Mouse (Mus musculus) heart, postnatal 10 days (tissue): ENCODE measurements around the gene Pmfbp1. TPM values are rescaled to one million over a fixed set of nuclear protein-coding genes. Genes with fewer than 3 reads are reported as not detected.
"Not testable (repeated sequence)": the region's sequence is repeated elsewhere in the genome, so short reads cannot be mapped to it uniquely, and the experiment has no call there.

Experiments
- DNase-seq, 2 experiments: peaks; one replicate each; pipeline ENCODE4 v3.0.0; 2021
- intact Hi-C: fragments of 180-260 bp; cut with DNase I; formaldehyde crosslinking; loops from one replicate; pipeline ENCODE4 v1.15.1; 2025
- total RNA-seq, 2 experiments: library from RNA; stranded (reverse); gene quantifications; 2 replicates each; pipeline ENCODE4 v1.2.3; 2021

Pmfbp1 gene
- total RNA-seq, result not detected

- DNase-seq, result no peak
- intact Hi-C loops, result no loop called here
Observed at GRCm38 (mm10) chr8:109493727-109494126, at the start of gene Pmfbp1. Pmfbp1 (plus strand) TSS chr8:109494027.

GRCm38 (mm10) chr8:109446896-109447295, 46.9 kb upstream of the Pmfbp1 start:
- DNase-seq, result not testable (repeated sequence)

GRCm38 (mm10) chr8:109451000-109451399, 42.8 kb upstream of the Pmfbp1 start:
- intact Hi-C loops, result no loop called here
- DNase-seq, result no peak

More at GRCm38 (mm10) chr8:109446896-109447295, 46.9 kb upstream of the Pmfbp1 start:
- intact Hi-C loops, result not testable (repeated sequence)

GRCm38 (mm10) chr8:109455113-109455512, 38.7 kb upstream of the Pmfbp1 start:
- peak; percentile 20 to 47 for DNase-seq
- intact Hi-C loops, result no loop called here

GRCm38 (mm10) chr8:109457387-109457786, 36.4 kb upstream of the Pmfbp1 start:
- intact Hi-C loops, result no loop called here
- no peak for DNase-seq

GRCm38 (mm10) chr8:109458580-109458979, 35.2 kb upstream of the Pmfbp1 start:
- intact Hi-C loops, result no loop called here
- no peak for DNase-seq

- DNase-seq, result no peak
- intact Hi-C loops, result no loop called here
Observed at GRCm38 (mm10) chr8:109463075-109463474, 30.8 kb upstream of the Pmfbp1 start.

GRCm38 (mm10) chr8:109463677-109464313, 30.0 kb upstream of the Pmfbp1 start:
- DNase-seq, result no peak
- intact Hi-C loops, result no loop called here

- intact Hi-C loops, result no loop called here
- peak in 1 of 2 experiments; percentile 6 for DNase-seq
Observed at GRCm38 (mm10) chr8:109464451-109464891, 29.4 kb upstream of the Pmfbp1 start.

GRCm38 (mm10) chr8:109465056-109465455, 28.8 kb upstream of the Pmfbp1 start:
- no peak for DNase-seq
- intact Hi-C loops, result no loop called here

GRCm38 (mm10) chr8:109465761-109466160, 28.1 kb upstream of the Pmfbp1 start:
- no peak for DNase-seq
- intact Hi-C loops, result no loop called here

GRCm38 (mm10) chr8:109467516-109467915, 26.3 kb upstream of the Pmfbp1 start:
- no peak for DNase-seq
- intact Hi-C loops, result no loop called here

- intact Hi-C loops, result no loop called here
- DNase-seq, result no peak
Observed at GRCm38 (mm10) chr8:109468112-109468511, 25.7 kb upstream of the Pmfbp1 start.

- DNase-seq, result peak; percentile 12 to 21
- intact Hi-C loops, result no loop called here
Observed at GRCm38 (mm10) chr8:109471876-109472275, 22.0 kb upstream of the Pmfbp1 start.

- intact Hi-C loops, result no loop called here
Observed at GRCm38 (mm10) chr8:109472400-109472799, 21.4 kb upstream of the Pmfbp1 start.

GRCm38 (mm10) chr8:109474442-109475121, 19.2 kb upstream of the Pmfbp1 start:
- intact Hi-C loops, result no loop called here
- DNase-seq, result no peak

More at GRCm38 (mm10) chr8:109472400-109472799, 21.4 kb upstream of the Pmfbp1 start:
- no peak for DNase-seq

- intact Hi-C loops, result no loop called here
- no peak for DNase-seq
Observed at GRCm38 (mm10) chr8:109475436-109475835, 18.4 kb upstream of the Pmfbp1 start.

GRCm38 (mm10) chr8:109478586-109478985, 15.2 kb upstream of the Pmfbp1 start:
- DNase-seq, result no peak
- intact Hi-C loops, result no loop called here

GRCm38 (mm10) chr8:109484741-109485140, 9.1 kb upstream of the Pmfbp1 start:
- intact Hi-C loops, result no loop called here
- no peak for DNase-seq

GRCm38 (mm10) chr8:109485530-109485929, 8.3 kb upstream of the Pmfbp1 start:
- intact Hi-C loops, result no loop called here
- DNase-seq, result no peak

GRCm38 (mm10) chr8:109492785-109493184, 1.0 kb upstream of the Pmfbp1 start:
- DNase-seq, result no peak
- intact Hi-C loops, result no loop called here

GRCm38 (mm10) chr8:109494601-109495000, 774 bp downstream of the Pmfbp1 start:
- no peak for DNase-seq
- intact Hi-C loops, result no loop called here
